Mouse (Mus musculus): Measurements from ENCODE around the gene Gm3468. TPM values are rescaled to one million over a fixed set of nuclear protein-coding genes. Genes with fewer than 3 reads are reported as not detected.
"Not testable (repeated sequence)": the region's sequence is repeated elsewhere in the genome, so short reads cannot be mapped to it uniquely, and the experiment has no call there.

Gm3468 gene
- total RNA-seq (2021), result under 1 TPM; 0.33 to 0.44 TPM
- long read RNA-seq, experiment 1, result 0 reads
- long read RNA-seq, experiment 2, result 0 reads

- intact Hi-C loops (cut with DNase I), result not testable (repeated sequence)
- peak; percentile 58 to 59 for DNase-seq
Measured at GRCm38 (mm10) chr14:6108272-6108925, at the start of gene Gm3468. Gm3468 (minus strand) TSS chr14:6108665.

GRCm38 (mm10) chr14:6125707-6126106 is 17.2 kb upstream of the Gm3468 start, which contains the start of gene Gm3476:
Gm3476 (minus strand) TSS chr14:6125807.
- DNase-seq; intact Hi-C loops (cut with DNase I): not testable (repeated sequence)

GRCm38 (mm10) chr14:6107500-6107899 is 965 bp downstream of the Gm3468 start:
- intact Hi-C loops (cut with DNase I); DNase-seq: not testable (repeated sequence)

- intact Hi-C loops (cut with DNase I), result not testable (repeated sequence)
Measured at GRCm38 (mm10) chr14:6093842-6094241, 14.6 kb downstream of the Gm3468 start, which contains the start of gene Gm8206. Gm8206 (minus strand) TSS chr14:6093942.

GRCm38 (mm10) chr14:6058167-6058566 is 50.3 kb downstream of the Gm3468 start, which contains the start of gene Gm6337:
Gm6337 (minus strand) TSS chr14:6058267.
- intact Hi-C loops (cut with DNase I); DNase-seq: not testable (repeated sequence)

More at GRCm38 (mm10) chr14:6093842-6094241, 14.6 kb downstream of the Gm3468 start, which contains the start of gene Gm8206:
- DNase-seq, result not testable (repeated sequence)

Other genes with a start within 250 kb of the Gm3468 start
- under 1 TPM; 0.44 to 0.79 TPM for gene Gm8237, start 228.3 kb downstream of the Gm3468 start, total RNA-seq (2021)
- under 1 TPM; 0.34 to 0.53 TPM for gene Gm3248, start 146.9 kb downstream of the Gm3468 start, total RNA-seq (2021)
- gene Gm3453, start 129.5 kb downstream of the Gm3468 start, total RNA-seq (2021), result not detected
- not detected for gene Gm6337, start 50.4 kb downstream of the Gm3468 start, total RNA-seq (2021)
- under 1 TPM in 1 of 2 experiments, not detected in 1; 0.17 TPM for gene Gm8206, start 14.7 kb downstream of the Gm3468 start, total RNA-seq (2021)
- not detected for gene Gm3476, start 17.1 kb upstream of the Gm3468 start, total RNA-seq (2021)
- under 1 TPM; 0.69 to 0.83 TPM for gene Gm21560, start 110.6 kb upstream of the Gm3468 start, total RNA-seq (2021)
- gene Gm3411, start 178.6 kb upstream of the Gm3468 start, total RNA-seq (2021), result under 1 TPM in 1 of 2 experiments, not detected in 1; 0.17 TPM
- not detected for gene Gm21103, start 196.2 kb upstream of the Gm3468 start, total RNA-seq (2021)
- gene Gm3618, start 235.0 kb upstream of the Gm3468 start, total RNA-seq (2021), result not detected